9 mouse cellular contexts compared by ENCODE assay signal in genomic region chr10:70540456-70541195, GRCm38 (mm10).
DNase-seq lines count a peak whose midpoint lies in the region; ATAC-seq and TF ChIP-seq lines count a peak whose summit lies in the region.
"Had no signal": no experiment of that assay in that cellular context is flagged by ENCODE, and none has a peak within 500 bp of the region (broad histone marks: within the 10 kb centered on the region; RNA-seq: fewer than 3 reads in every experiment).

No protein-coding gene starts in this region.

- no peaks in the 10 kb centered on the region for H3K4me1 ChIP-seq in midbrain, postnatal 0 days (ENCODE audit: insufficient read depth, low read length)
- H3K4me1 ChIP-seq in midbrain, embryonic 11.5 days (ENCODE audit: control insufficient read depth, insufficient read depth, low read length), result no peaks in the 10 kb centered on the region
- no peaks in the 10 kb centered on the region for H3K4me1 ChIP-seq in stomach, postnatal 0 days (replicated peaks; ENCODE audit: control insufficient read depth, insufficient read depth)

- H3K9me3 ChIP-seq in midbrain, postnatal 0 days (ENCODE audit: low read length), result no peaks in the 10 kb centered on the region
- no peaks in the 10 kb centered on the region for H3K9me3 ChIP-seq in midbrain, embryonic 11.5 days (ENCODE audit: control insufficient read depth, low read length)
- H3K9me3 ChIP-seq in stomach, postnatal 0 days (ENCODE audit: control insufficient read depth, low read length), result no peaks in the 10 kb centered on the region

- H3K9ac ChIP-seq in midbrain, postnatal 0 days (replicated peaks; ENCODE audit: low read length, poor library complexity, severe bottlenecking), result no peak overlapping the region
- H3K9ac ChIP-seq in midbrain, embryonic 11.5 days (ENCODE audit: low read length), result no peak overlapping the region
- H3K9ac ChIP-seq in stomach, postnatal 0 days (ENCODE audit: low read length), result no peak overlapping the region

- no peak overlapping the region for H3K27ac ChIP-seq in midbrain, postnatal 0 days (ENCODE audit: low read depth, low read length)
- H3K27ac ChIP-seq in midbrain, embryonic 11.5 days (ENCODE audit: low read depth, low read length), result no peak overlapping the region
- no peak overlapping the region for H3K27ac ChIP-seq in stomach, postnatal 0 days (replicated peaks)

- DNase-seq in heart, postnatal 4 days, result peak; percentile 40
- DNase-seq in heart, adult 8-10 months (ENCODE audit: low spot score), result no peak
- DNase-seq in midbrain, postnatal 0 days (ENCODE audit: low spot score), result peak; percentile 62
- DNase-seq in midbrain, embryonic 11.5 days (ENCODE audit: low spot score, missing footprints), result no peak
- peak; percentile 32 for DNase-seq in embryo, embryonic 9.5 days (ENCODE audit: extremely low spot score)
- DNase-seq in stomach, postnatal 0 days (ENCODE audit: low spot score), result no peak
- DNase-seq in cerebellum, adult 11 months, result no peak
- no peak for DNase-seq in right cerebral cortex, postnatal 10 days (ENCODE audit: low spot score in 2 of 2)
- DNase-seq: left cerebral cortex, postnatal 4 days had no signal

- H3K4me2 ChIP-seq in midbrain, postnatal 0 days (ENCODE audit: low read depth, low read length, poor library complexity, severe bottlenecking), result no peak overlapping the region
- no peak overlapping the region for H3K4me2 ChIP-seq in midbrain, embryonic 11.5 days
- no peak overlapping the region for H3K4me2 ChIP-seq in stomach, postnatal 0 days (replicated peaks; ENCODE audit: low read depth)

- H3K27me3 ChIP-seq in midbrain, postnatal 0 days (ENCODE audit: insufficient read depth, low read length), result no peaks in the 10 kb centered on the region
- H3K27me3 ChIP-seq in midbrain, embryonic 11.5 days (ENCODE audit: control insufficient read depth, insufficient read depth, low read length), result no peaks in the 10 kb centered on the region
- no peaks in the 10 kb centered on the region for H3K27me3 ChIP-seq in stomach, postnatal 0 days (ENCODE audit: control insufficient read depth, insufficient read depth, low read length)

- peak; percentile 70 for TF ChIP-seq CTCF in midbrain, postnatal 0 days (IDR thresholded peaks at IDR 0.05)
- TF ChIP-seq CTCF in stomach, postnatal 0 days (IDR thresholded peaks at IDR 0.05; ENCODE audit: low read depth), result peak; percentile 68

- ATAC-seq in midbrain, postnatal 0 days (ENCODE audit: low FRiP score), result no peak
- no peak for ATAC-seq in midbrain, embryonic 11.5 days (ENCODE audit: low FRiP score)
- no peak for ATAC-seq in stomach, postnatal 0 days (ENCODE audit: low FRiP score, low TSS enrichment)

- TF ChIP-seq EP300 in stomach, postnatal 0 days (optimal IDR thresholded peaks at IDR 0.05), result no peak

- 89% methylated on average over 9 of the region's 9 CpGs for WGBS in midbrain, postnatal 0 days
- WGBS in midbrain, embryonic 11.5 days, result 82% methylated on average over 9 of the region's 9 CpGs
- WGBS in stomach, postnatal 0 days, result 85% methylated on average over 9 of the region's 9 CpGs

- H3K36me3 ChIP-seq in midbrain, postnatal 0 days (ENCODE audit: insufficient read depth, low read length), result peaks cover 34% of the 10 kb centered on the region
- H3K36me3 ChIP-seq in midbrain, embryonic 11.5 days (ENCODE audit: control insufficient read depth, insufficient read depth, low read length), result 0 out of 2 replicates have a peak, but pooled peaks cover 2% of the 10 kb centered on the region
- no peaks in the 10 kb centered on the region for H3K36me3 ChIP-seq in stomach, postnatal 0 days (ENCODE audit: control insufficient read depth, insufficient read depth, low read length)

- no peak overlapping the region for H3K4me3 ChIP-seq in midbrain, postnatal 0 days (ENCODE audit: low read depth, low read length)
- no peak overlapping the region for H3K4me3 ChIP-seq in midbrain, embryonic 11.5 days (ENCODE audit: low read depth, low read length)
- no peak overlapping the region for H3K4me3 ChIP-seq in stomach, postnatal 0 days (ENCODE audit: low read depth, low read length)

Comparison
In these comparisons a context has a peak if more than half of its experiments do, and no peak if none do; other contexts are left out.
1. DNase-seq: peak in heart, postnatal 4 days (single experiment), midbrain, postnatal 0 days (single experiment) and embryo, embryonic 9.5 days (single experiment); none in heart, adult 8-10 months (single experiment), midbrain, embryonic 11.5 days (single experiment), stomach, postnatal 0 days (single experiment), cerebellum, adult 11 months (single experiment) and right cerebral cortex, postnatal 10 days (0 of 2).